Mouse (Mus musculus): ENCODE measurements around the gene Babam2. TPM values are rescaled to one million over a fixed set of nuclear protein-coding genes. Genes with fewer than 3 reads are reported as not detected.

Babam2 gene
- polyA plus RNA-seq, 1 experiment from 2014 or later, result 62.9 TPM

- H3K9me3 ChIP-seq (ENCODE audit: control insufficient read depth, low read depth, low read length), result no peaks in the 10 kb centered on the region
- H3K4me3 ChIP-seq (ENCODE audit: low read depth, low read length), result no peak overlapping the region
- H3K9ac ChIP-seq (replicated peaks; ENCODE audit: low read depth, low read length), result no peak overlapping the region
- no peaks in the 10 kb centered on the region for H3K27me3 ChIP-seq (ENCODE audit: control insufficient read depth, insufficient read depth, low read length)
- no peaks in the 10 kb centered on the region for H3K36me3 ChIP-seq (ENCODE audit: control insufficient read depth, insufficient read depth, low read length)
- H3K27ac ChIP-seq (ENCODE audit: low read length), result no peak overlapping the region
- no peak for ATAC-seq (ENCODE audit: insufficient number of reproducible peaks, insufficient read depth, low FRiP score, low read depth)
- H3K4me1 ChIP-seq (ENCODE audit: control insufficient read depth, insufficient read depth, low read length), result peaks cover 5% of the 10 kb centered on the region; the same call in 1 of the 2 replicates
- H3K4me2 ChIP-seq (replicated peaks; ENCODE audit: low read depth, low read length), result no peak overlapping the region
Observed at GRCm38 (mm10) chr5:32043996-32044395, 346.5 kb downstream of the Babam2 start.

GRCm38 (mm10) chr5:32051899-32052298 lies 354.4 kb downstream of the Babam2 start:
- no peak overlapping the region for H3K27ac ChIP-seq (ENCODE audit: low read length)
- no peaks in the 10 kb centered on the region for H3K27me3 ChIP-seq (ENCODE audit: control insufficient read depth, insufficient read depth, low read length)
- H3K4me3 ChIP-seq (ENCODE audit: low read depth, low read length), result no peak overlapping the region
- no peaks in the 10 kb centered on the region for H3K36me3 ChIP-seq (ENCODE audit: control insufficient read depth, insufficient read depth, low read length)
- ATAC-seq (ENCODE audit: insufficient number of reproducible peaks, insufficient read depth, low FRiP score, low read depth), result no peak
- H3K4me2 ChIP-seq (replicated peaks; ENCODE audit: low read depth, low read length), result no peak overlapping the region
- H3K9ac ChIP-seq (replicated peaks; ENCODE audit: low read depth, low read length), result no peak overlapping the region
- 0 out of 2 replicates have a peak, but pooled peaks cover 3% of the 10 kb centered on the region for H3K4me1 ChIP-seq (ENCODE audit: control insufficient read depth, insufficient read depth, low read length)
- no peaks in the 10 kb centered on the region for H3K9me3 ChIP-seq (ENCODE audit: control insufficient read depth, low read depth, low read length)
- 63% methylated on average over 1 of the region's 1 CpGs for WGBS

GRCm38 (mm10) chr5:32052467-32052866 lies 355.0 kb downstream of the Babam2 start:
- 100% methylated on average over 1 of the region's 1 CpGs for WGBS
- 0 out of 2 replicates have a peak, but pooled peaks cover 3% of the 10 kb centered on the region for H3K4me1 ChIP-seq (ENCODE audit: control insufficient read depth, insufficient read depth, low read length)

GRCm38 (mm10) chr5:32053476-32053875 lies 356.0 kb downstream of the Babam2 start:
- Histone ChIP-seq H3K27me3 (ENCODE audit: control insufficient read depth, insufficient read depth, low read length) (no peaks in the 10 kb centered on the region), H3K4me1 (ENCODE audit: control insufficient read depth, insufficient read depth, low read length) (peaks cover 9% of the 10 kb centered on the region), H3K4me3 (ENCODE audit: low read depth, low read length) (no peak overlapping the region), H3K27ac (ENCODE audit: low read length) (no peak overlapping the region), H3K4me2 (replicated peaks; ENCODE audit: low read depth, low read length) (no peak overlapping the region), H3K9ac (replicated peaks; ENCODE audit: low read depth, low read length) (no peak overlapping the region), H3K36me3 (ENCODE audit: control insufficient read depth, insufficient read depth, low read length) (no peaks in the 10 kb centered on the region), H3K9me3 (ENCODE audit: control insufficient read depth, low read depth, low read length) (no peaks in the 10 kb centered on the region)
- WGBS, result 71% methylated on average over 8 of the region's 8 CpGs
- no peak for ATAC-seq (ENCODE audit: insufficient number of reproducible peaks, insufficient read depth, low FRiP score, low read depth)

More at GRCm38 (mm10) chr5:32052467-32052866, 355.0 kb downstream of the Babam2 start:
- no peaks in the 10 kb centered on the region for H3K9me3 ChIP-seq (ENCODE audit: control insufficient read depth, low read depth, low read length)
- H3K4me2 ChIP-seq (replicated peaks; ENCODE audit: low read depth, low read length), result no peak overlapping the region
- no peak overlapping the region for H3K9ac ChIP-seq (replicated peaks; ENCODE audit: low read depth, low read length)
- no peak overlapping the region for H3K27ac ChIP-seq (ENCODE audit: low read length)
- H3K4me3 ChIP-seq (ENCODE audit: low read depth, low read length), result no peak overlapping the region
- no peaks in the 10 kb centered on the region for H3K36me3 ChIP-seq (ENCODE audit: control insufficient read depth, insufficient read depth, low read length)
- ATAC-seq (ENCODE audit: insufficient number of reproducible peaks, insufficient read depth, low FRiP score, low read depth), result no peak
- no peaks in the 10 kb centered on the region for H3K27me3 ChIP-seq (ENCODE audit: control insufficient read depth, insufficient read depth, low read length)

GRCm38 (mm10) chr5:32055676-32056075 lies 358.2 kb downstream of the Babam2 start:
- H3K4me1 ChIP-seq (ENCODE audit: control insufficient read depth, insufficient read depth, low read length), result peaks cover 15% of the 10 kb centered on the region
- H3K27me3 ChIP-seq (ENCODE audit: control insufficient read depth, insufficient read depth, low read length), result no peaks in the 10 kb centered on the region
- ATAC-seq (ENCODE audit: insufficient number of reproducible peaks, insufficient read depth, low FRiP score, low read depth), result no peak
- H3K4me2 ChIP-seq (replicated peaks; ENCODE audit: low read depth, low read length), result no peak overlapping the region
- H3K36me3 ChIP-seq (ENCODE audit: control insufficient read depth, insufficient read depth, low read length), result no peaks in the 10 kb centered on the region
- H3K9ac ChIP-seq (replicated peaks; ENCODE audit: low read depth, low read length), result no peak overlapping the region
- H3K4me3 ChIP-seq (ENCODE audit: low read depth, low read length), result no peak overlapping the region
- H3K27ac ChIP-seq (ENCODE audit: low read length), result no peak overlapping the region
- WGBS, result 84% methylated on average over 3 of the region's 3 CpGs
- no peaks in the 10 kb centered on the region for H3K9me3 ChIP-seq (ENCODE audit: control insufficient read depth, low read depth, low read length)

- H3K27me3 ChIP-seq (ENCODE audit: control insufficient read depth, insufficient read depth, low read length), result no peaks in the 10 kb centered on the region
- WGBS, result 45% methylated on average over 1 of the region's 1 CpGs
- H3K9me3 ChIP-seq (ENCODE audit: control insufficient read depth, low read depth, low read length), result no peaks in the 10 kb centered on the region
Observed at GRCm38 (mm10) chr5:32056126-32056525, 358.6 kb downstream of the Babam2 start.

GRCm38 (mm10) chr5:32058481-32059253 lies 361.2 kb downstream of the Babam2 start:
- peak; percentile 65 for ATAC-seq (ENCODE audit: insufficient number of reproducible peaks, insufficient read depth, low FRiP score, low read depth)
- 21% methylated on average over 8 of the region's 8 CpGs for WGBS
- H3K4me2 ChIP-seq (replicated peaks; ENCODE audit: low read depth, low read length), result peak overlapping the region; percentile 20
- H3K27me3 ChIP-seq (ENCODE audit: control insufficient read depth, insufficient read depth, low read length), result no peaks in the 10 kb centered on the region
- H3K36me3 ChIP-seq (ENCODE audit: control insufficient read depth, insufficient read depth, low read length), result no peaks in the 10 kb centered on the region
- H3K9ac ChIP-seq (replicated peaks; ENCODE audit: low read depth, low read length), result no peak overlapping the region
- no peaks in the 10 kb centered on the region for H3K9me3 ChIP-seq (ENCODE audit: control insufficient read depth, low read depth, low read length)
- no peak overlapping the region for H3K4me3 ChIP-seq (ENCODE audit: low read depth, low read length)
- peaks cover 21% of the 10 kb centered on the region for H3K4me1 ChIP-seq (ENCODE audit: control insufficient read depth, insufficient read depth, low read length)
- peak overlapping the region; percentile 92 for H3K27ac ChIP-seq (ENCODE audit: low read length)

More at GRCm38 (mm10) chr5:32056126-32056525, 358.6 kb downstream of the Babam2 start:
- no peak for ATAC-seq (ENCODE audit: insufficient number of reproducible peaks, insufficient read depth, low FRiP score, low read depth)
- H3K4me1 ChIP-seq (ENCODE audit: control insufficient read depth, insufficient read depth, low read length), result peaks cover 15% of the 10 kb centered on the region
- 0 out of 2 replicates have a peak overlapping the region, but pooled peaks have one; percentile 3 for H3K27ac ChIP-seq (ENCODE audit: low read length)
- no peak overlapping the region for H3K9ac ChIP-seq (replicated peaks; ENCODE audit: low read depth, low read length)
- H3K4me3 ChIP-seq (ENCODE audit: low read depth, low read length), result no peak overlapping the region
- H3K4me2 ChIP-seq (replicated peaks; ENCODE audit: low read depth, low read length), result no peak overlapping the region
- no peaks in the 10 kb centered on the region for H3K36me3 ChIP-seq (ENCODE audit: control insufficient read depth, insufficient read depth, low read length)

GRCm38 (mm10) chr5:32059254-32059796 lies 361.8 kb downstream of the Babam2 start:
- peak; percentile 80; the same call in 1 of the 2 replicates for ATAC-seq (ENCODE audit: insufficient number of reproducible peaks, insufficient read depth, low FRiP score, low read depth)
- H3K9me3 ChIP-seq (ENCODE audit: control insufficient read depth, low read depth, low read length), result no peaks in the 10 kb centered on the region
- H3K27ac ChIP-seq (ENCODE audit: low read length), result peak overlapping the region; percentile 92
- no peak overlapping the region for H3K9ac ChIP-seq (replicated peaks; ENCODE audit: low read depth, low read length)
- no peaks in the 10 kb centered on the region for H3K36me3 ChIP-seq (ENCODE audit: control insufficient read depth, insufficient read depth, low read length)
- H3K4me3 ChIP-seq (ENCODE audit: low read depth, low read length), result no peak overlapping the region; the same call in 1 of the 2 replicates
- peak overlapping the region; percentile 20 for H3K4me2 ChIP-seq (replicated peaks; ENCODE audit: low read depth, low read length)
- peaks cover 21% of the 10 kb centered on the region for H3K4me1 ChIP-seq (ENCODE audit: control insufficient read depth, insufficient read depth, low read length)
- 16% methylated on average over 8 of the region's 8 CpGs for WGBS
- no peaks in the 10 kb centered on the region for H3K27me3 ChIP-seq (ENCODE audit: control insufficient read depth, insufficient read depth, low read length)
